Mouse (Mus musculus) thymus, adult 18-20 months (tissue): ENCODE results near the gene Synm.

Experiments used
- DNase-seq, 2 experiments: peaks; one replicate each; pipeline ENCODE4 v3.0.0; 2022; ENCODE audit warnings: mixed read lengths in 2 of 2

The Synm gene

DNA sequence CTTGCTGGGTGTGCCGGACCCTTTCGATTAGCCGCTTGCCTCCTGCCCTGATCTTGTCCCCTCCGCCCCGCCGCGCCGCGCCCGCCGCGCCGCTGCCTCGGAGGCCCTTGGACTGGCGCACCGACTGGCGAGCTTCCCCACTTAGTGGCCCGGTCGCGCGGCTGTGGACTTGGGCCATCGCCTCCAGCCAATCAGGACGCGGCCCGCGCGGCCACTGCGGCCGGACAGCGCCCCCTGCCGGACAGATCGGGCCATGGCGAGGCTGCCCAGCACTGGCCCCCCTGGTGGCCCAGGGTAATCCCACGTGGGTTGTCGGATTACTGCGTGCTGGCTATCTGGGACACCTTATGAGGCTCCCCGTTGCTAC lies at the start of gene Synm:
TSS of gene Synm (minus strand) at position 114 of the 367 bp plus-strand sequence.
- DNase-seq = peak; percentile 40 to 47

DNA sequence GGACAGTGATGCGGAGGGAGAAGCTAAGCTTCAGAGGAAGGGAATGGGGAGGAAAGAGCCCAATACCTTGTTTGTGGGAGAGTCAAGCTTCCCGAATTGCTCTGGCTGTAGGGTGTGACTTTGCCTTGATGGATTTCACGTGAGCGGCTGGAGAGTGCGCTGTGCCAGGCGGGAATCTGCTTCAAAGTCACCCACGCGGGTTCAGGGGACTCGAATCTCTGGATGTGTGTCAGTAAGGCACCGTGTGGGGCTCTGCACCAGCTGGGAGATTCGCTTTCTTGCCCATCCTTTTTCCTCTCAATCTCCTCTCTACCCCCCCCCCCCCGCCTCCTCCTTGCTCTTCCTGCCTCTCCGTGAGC lies 44.3 kb upstream of the Synm start:
- DNase-seq = no peak

GRCm38 (mm10) chr7:67803015-67803856 lies 43.7 kb upstream of the Synm start:
- DNase-seq = peak; percentile 49 to 53

DNA sequence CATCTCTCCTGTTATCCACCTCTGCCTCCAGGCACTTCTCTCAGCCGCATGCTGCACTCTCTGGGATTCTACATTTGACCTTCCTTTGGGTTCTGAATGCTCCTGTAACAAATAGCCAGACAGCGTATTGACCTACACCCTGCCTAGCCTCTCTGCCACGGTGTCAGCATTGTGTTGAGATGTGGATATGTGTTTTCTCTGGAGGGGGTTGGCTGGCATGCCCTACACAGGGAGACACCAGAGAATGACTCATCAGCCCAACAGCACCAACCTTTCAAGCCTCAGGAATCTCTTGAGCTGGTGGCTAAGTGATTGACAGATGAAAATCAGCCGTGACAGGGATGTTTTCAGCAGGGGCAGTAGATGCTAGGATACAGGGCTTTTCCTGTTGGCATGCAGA lies 41.5 kb upstream of the Synm start:
- no peak for DNase-seq

DNA sequence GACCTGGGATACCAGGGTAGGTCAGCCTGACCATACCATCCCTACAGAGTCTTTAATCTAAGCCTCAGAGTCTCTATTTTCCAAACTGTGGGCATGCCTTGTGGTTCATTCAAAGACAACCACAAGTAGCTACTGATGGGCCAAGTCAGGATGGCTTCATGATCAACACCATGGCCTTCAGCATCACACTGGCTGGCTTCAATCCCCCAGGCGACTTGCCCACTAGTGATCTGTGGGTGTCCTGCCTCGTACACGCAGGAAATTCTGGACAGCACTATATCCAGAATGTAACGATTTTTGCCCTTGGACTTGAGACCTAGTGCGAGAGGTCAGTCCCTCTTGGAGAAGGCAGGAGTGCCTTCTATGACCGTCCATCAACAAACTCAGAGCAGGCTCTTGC lies 41.0 kb upstream of the Synm start:
- DNase-seq = no peak

GRCm38 (mm10) chr7:67798476-67798875 lies 38.9 kb upstream of the Synm start:
- no peak for DNase-seq

- no peak for DNase-seq
These were observed 37.5 kb upstream of the Synm start for GRCm38 (mm10) chr7:67797065-67797464.

DNA sequence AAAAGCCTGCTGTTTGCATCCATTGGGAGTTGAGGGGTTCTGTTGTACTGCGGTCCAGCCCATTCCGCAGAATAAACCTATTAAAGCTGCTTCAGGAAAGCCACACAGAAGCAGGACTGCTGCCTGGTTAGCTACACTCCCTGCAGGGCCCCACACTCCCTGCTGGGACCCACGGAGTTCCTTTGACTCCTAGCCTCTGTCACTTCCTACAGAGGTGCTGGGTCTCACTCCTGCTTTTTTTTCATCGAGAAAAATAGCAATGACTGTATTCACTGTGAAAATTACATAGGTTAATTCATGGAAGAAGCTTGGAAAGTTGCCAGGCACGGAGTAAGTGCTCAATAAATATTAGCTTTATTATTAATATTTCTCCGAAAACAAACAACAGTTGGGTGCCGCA lies 33.9 kb upstream of the Synm start:
- no peak for DNase-seq

GRCm38 (mm10) chr7:67791256-67791655 lies 31.7 kb upstream of the Synm start:
- no peak for DNase-seq

DNA sequence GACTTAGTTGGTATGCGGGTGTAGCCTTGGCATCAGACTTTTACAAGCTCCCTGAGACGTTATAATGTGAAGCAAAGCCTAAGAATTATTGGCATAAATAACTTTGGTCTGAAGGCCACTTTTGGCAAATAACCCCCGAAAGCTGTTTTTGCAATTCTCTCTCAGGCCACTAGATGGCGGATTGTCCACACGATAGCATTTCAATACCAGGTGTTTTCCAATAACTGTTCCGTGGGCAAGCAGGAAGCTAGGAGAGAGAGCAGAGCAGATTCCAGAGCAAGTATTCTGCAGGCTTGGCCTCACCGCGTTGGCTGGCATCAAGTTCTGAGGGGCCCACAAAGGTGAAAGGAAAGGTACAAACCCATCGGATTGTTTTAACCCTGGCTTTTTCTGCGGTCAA lies 29.2 kb upstream of the Synm start:
- DNase-seq = peak in 1 of 2 experiments; percentile 32

DNA sequence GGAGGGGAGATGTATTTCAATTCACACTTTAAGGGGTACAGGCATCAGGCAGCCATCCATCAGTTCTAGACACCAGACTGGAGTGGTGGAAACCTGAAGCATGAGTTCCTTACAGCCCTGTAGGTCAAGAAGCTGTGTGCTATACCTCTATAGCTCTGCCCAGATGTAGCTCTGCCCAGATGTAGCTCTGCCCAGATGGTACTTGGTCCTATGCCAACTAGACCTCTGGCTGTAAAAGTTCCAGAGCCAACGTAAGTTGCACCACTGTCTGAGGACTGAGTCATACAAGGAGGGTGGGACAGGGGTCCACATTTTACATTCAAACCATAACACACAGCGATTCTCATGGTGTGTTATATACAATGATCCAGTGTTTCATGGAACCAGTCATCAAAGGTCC lies 28.3 kb upstream of the Synm start:
- DNase-seq = no peak

DNA sequence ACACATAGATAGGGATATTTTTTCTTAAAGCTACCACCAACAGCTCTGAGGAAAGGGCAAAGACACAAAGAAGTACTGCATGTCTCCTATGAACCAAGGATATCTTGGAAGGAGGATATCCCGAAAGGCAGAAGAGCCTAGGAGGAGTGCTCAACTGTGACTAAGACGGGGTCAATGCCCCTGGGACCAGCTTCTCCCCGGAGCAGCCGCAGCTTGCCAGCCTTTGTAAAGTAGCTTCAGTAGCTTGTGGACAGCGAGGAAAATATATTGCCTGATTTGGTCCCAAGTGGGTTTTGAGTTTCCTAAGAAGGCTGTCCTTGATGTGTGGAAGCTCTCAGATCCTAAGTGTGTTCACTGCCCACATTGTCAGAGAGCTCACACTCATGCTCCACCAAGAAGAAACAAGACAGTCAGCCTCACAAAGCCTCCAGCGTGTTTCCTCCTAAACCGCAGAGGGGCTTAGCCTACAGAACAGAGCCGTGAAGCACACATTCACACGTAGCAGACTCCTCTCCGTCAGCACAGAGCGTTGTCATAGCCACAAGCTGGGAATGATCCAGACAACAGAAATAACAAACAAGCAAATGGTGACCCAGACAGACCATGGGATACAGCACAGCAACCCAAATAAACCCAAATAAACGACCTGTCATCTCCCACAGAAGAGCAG lies 17.2 kb upstream of the Synm start:
- DNase-seq = no peak

- no peak for DNase-seq
These were observed 16.1 kb upstream of the Synm start for GRCm38 (mm10) chr7:67775623-67776022.

DNA sequence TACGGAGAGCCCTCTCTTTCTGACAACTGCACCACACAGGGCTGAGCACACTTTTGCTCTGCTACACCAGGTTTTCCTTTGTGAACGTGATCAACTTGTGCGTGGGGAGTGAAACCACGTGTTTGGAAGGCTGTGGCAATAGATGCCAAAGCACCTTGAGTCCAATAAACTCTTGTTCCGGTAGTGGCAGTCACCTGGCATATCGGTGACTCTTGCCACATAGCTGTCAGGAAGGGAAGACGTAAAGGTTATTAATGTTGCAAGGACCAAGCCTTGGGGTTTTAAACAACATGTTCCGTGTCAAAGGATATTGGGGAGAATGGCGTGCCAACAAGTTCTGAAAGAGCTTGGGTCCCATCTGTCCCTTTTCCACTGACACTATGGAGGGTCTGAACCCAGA lies 12.7 kb upstream of the Synm start:
- DNase-seq = no peak

- DNase-seq = no peak
These were observed 9.9 kb upstream of the Synm start for GRCm38 (mm10) chr7:67769487-67769886.

DNA sequence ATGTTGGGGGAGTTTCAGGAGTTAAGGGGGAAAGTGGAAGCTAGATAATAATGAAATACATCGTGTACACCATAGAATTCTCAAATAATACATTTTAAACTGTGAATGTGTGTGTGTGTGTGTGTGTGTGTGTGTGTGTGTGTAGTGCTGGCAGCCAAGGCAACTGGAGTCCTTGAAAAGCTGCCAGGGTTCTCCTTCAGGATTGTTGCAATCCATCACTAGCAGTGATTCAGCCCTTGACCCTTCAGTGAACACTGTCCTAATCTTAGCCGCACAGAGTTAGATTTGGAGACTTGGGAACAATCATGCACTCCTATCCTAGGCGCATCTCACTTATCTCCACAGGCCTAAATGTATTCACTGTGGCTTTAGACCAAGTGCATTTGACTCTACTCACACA lies 8.6 kb upstream of the Synm start:
- DNase-seq = no peak

GRCm38 (mm10) chr7:67763625-67764024 lies 4.1 kb upstream of the Synm start:
- no peak for DNase-seq

DNA sequence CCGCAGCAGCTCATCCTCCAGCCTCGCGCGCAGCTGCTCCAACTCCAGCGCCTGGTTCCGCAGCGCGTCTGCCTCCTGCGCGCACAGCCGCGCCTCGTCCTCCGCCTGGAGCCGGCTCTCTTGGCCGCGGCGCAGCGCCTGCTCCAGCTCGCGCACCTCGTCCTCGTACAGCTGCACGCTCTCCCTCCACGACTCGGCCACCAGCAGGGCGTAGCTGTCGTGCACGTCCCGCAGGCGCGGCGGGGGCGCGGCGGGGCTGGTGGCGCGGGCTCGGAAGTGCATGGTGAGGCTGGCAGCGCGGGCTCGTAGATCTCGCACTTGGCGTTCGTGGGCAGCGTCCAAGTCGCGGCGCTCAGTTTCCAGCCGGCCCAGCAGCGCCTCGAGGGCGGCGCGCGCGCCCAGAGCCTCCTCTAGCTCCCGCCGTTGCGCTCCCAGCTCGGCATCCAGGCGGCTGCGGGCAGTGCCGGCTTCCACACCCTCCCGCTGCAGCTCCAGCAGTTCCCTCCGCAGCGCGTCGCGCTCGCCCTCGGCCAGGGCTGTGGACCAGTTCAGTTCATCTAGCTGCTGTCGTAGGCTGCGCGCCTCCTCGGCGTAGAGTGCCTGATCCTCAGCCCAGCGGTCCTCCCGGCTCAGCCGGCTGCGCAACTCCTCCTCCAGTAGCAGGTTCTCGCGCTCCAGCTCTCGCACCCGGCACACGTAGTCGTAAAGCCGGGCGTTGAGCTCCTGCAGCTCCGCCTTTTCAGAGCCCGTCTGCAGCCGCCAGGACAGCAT lies 499 bp downstream of the Synm start:
- DNase-seq = no peak

GRCm38 (mm10) chr7:67758506-67758857 lies 1.1 kb downstream of the Synm start:
- DNase-seq = no peak

DNA sequence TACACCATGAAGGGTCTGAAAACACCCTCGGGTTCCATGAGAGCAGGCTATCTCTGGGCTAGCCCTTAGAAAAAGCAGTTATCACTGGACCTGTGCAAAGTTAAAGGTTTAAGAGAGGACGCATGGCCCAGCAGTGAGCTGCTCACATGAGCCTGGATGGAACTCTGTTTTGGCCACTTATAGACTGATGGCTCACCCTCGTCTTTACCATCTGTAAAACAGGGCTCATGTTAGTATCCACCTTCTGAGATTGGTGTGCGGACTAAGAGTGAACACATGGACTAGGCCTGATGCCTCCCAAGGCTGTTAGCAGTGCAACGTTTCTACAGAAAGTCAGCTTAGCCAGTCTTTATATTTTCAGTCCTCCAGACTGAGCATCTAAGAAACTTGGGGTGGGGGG lies 2.9 kb downstream of the Synm start:
- no peak for DNase-seq

GRCm38 (mm10) chr7:67755366-67755765 lies 4.2 kb downstream of the Synm start:
- no peak for DNase-seq

GRCm38 (mm10) chr7:67754606-67755005 lies 4.9 kb downstream of the Synm start:
- DNase-seq = no peak

- DNase-seq = no peak
These were observed 9.9 kb downstream of the Synm start for GRCm38 (mm10) chr7:67749441-67750239.
